Mouse (Mus musculus): ENCODE results near the gene Bdnf.

DNA sequence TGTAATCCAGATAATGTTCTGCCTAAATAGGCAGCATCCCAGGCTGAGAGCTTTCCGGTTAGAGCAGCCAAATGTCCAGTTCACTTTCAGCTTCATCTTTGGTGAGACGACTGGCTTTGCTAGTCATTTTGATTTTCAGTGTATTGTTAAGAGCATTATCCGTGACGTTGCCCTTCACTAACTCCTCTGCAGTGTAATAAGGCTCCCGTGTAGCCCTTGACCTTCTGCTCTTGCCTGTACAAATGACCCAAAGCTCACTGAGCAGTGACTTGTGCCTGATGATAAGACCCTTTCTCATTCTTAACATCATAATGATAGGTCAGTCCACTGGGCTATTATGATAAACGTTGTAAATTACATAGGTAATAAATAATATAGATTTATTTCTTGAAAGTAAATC lies 101.9 kb downstream of the Bdnf start:
- TF ChIP-seq CTCF (conservative IDR thresholded peaks at IDR 0.05; ENCODE audit: low read length) = no peak
- TF ChIP-seq POU5F1 (IDR thresholded peaks at IDR 0.05; ENCODE audit: borderline replicate concordance, low read length) = no peak
